Mouse (Mus musculus) heart, adult 2 months (tissue): ENCODE results near the gene Gm17455. TPM values are rescaled to one million over a fixed set of nuclear protein-coding genes. Genes with fewer than 3 reads are reported as not detected.

ENCODE experiments used
- DNase-seq, 2 experiments: peaks; one replicate each; pipeline ENCODE4 v3.0.0; 2021
- H3K27ac ChIP-seq: fragments of 200-600 bp; 2 replicates; pipeline ENCODE4 v1.8.1; 2022
- H3K27me3 ChIP-seq: fragments of 200-500 bp; 2 replicates; pipeline ENCODE4 v1.6.1; 2012; ENCODE audit warnings: mild to moderate bottlenecking, low read length, inconsistent platforms, mixed read lengths; ENCODE audit not compliant: control insufficient read depth, insufficient read depth
- H3K36me3 ChIP-seq: fragments of 200-500 bp; 2 replicates; pipeline ENCODE4 v1.6.1; 2012; ENCODE audit warnings: low read length, inconsistent platforms; ENCODE audit not compliant: control insufficient read depth, insufficient read depth
- H3K4me1 ChIP-seq: fragments of 200-500 bp; 2 replicates; pipeline ENCODE4 v1.6.1; 2011; ENCODE audit warnings: low read length; ENCODE audit not compliant: control insufficient read depth, insufficient read depth
- H3K4me3 ChIP-seq: fragments of 200-600 bp; 2 replicates; pipeline ENCODE4 v1.8.1; 2022
- H3K79me2 ChIP-seq: fragments of 200-500 bp; replicated peaks from 2 replicates; pipeline ENCODE4 v1.6.1; 2012; ENCODE audit warnings: mild to moderate bottlenecking, inconsistent platforms, low read length, moderate library complexity, mixed read lengths; ENCODE audit not compliant: control insufficient read depth, insufficient read depth
- H3K9ac ChIP-seq: fragments of 200-500 bp; 2 replicates; pipeline ENCODE4 v1.6.1; 2012; ENCODE audit warnings: low read depth, mild to moderate bottlenecking, control low read depth, inconsistent platforms, low read length, mixed read lengths
- CTCF ChIP-seq: fragments of 200-600 bp; IDR thresholded peaks from 2 replicates; pipeline ENCODE4 v1.8.1; 2022; ENCODE audit warnings: antibody characterized with exemption, mild to moderate bottlenecking, moderate library complexity
- EP300 ChIP-seq: fragments of 200-500 bp; IDR thresholded peaks from 2 replicates; pipeline ENCODE4 v1.6.1; 2011; ENCODE audit warnings: low read depth, low read length, control low read depth; ENCODE audit not compliant: insufficient read depth
- POLR2A ChIP-seq: fragments of 200-500 bp; IDR thresholded peaks from 2 replicates; pipeline ENCODE4 v1.6.1; 2011; ENCODE audit warnings: mild to moderate bottlenecking, low read depth, low read length, control low read depth; ENCODE audit not compliant: insufficient read depth
- WGBS: fragments of 180-500 bp; shearing (Covaris S2); methylation state at CpG from one replicate; pipeline ENCODE4 v1.1.7; 2018; 5-methylcytosine and 5-hydroxymethylcytosine counted together
- intact Hi-C: fragments of 180-260 bp; cut with DNase I; formaldehyde crosslinking; loops from one replicate; pipeline ENCODE4 v1.15.1; 2025
- polyA plus RNA-seq: library from polyadenylated mRNA; depleted of rRNA; stranded (reverse); fragments of >200 nt; gene quantifications from 2 replicates; pipeline ENCODE4 v1.2.3, GENCODE M21; 2012
- total RNA-seq, 2 experiments: library from RNA; stranded (reverse); gene quantifications; 2 replicates each; pipeline ENCODE4 v1.2.3; 2021

Gene Gm17455
- total and polyA plus RNA-seq, 3 experiments = 1.9 TPM; not detected in 2

GRCm38 (mm10) chr10:60398051-60398814 lies 1.3 kb upstream of the Gm17455 start:
- no peak for TF ChIP-seq EP300
- peak; percentile 55 for TF ChIP-seq CTCF
- Histone ChIP-seq H3K4me3 (no peak overlapping the region), H3K27me3 (no peaks in the 10 kb centered on the region), H3K79me2 (no peaks in the 10 kb centered on the region), H3K36me3 (no peaks in the 10 kb centered on the region), H3K9ac (no peak overlapping the region), H3K4me1 (no peaks in the 10 kb centered on the region; the same call in 1 of the 2 replicates), H3K27ac (no peak overlapping the region; the same call in 1 of the 2 replicates)
- DNase-seq = no peak
- intact Hi-C loops = no loop called here
- 70% methylated on average over 10 of the region's 10 CpGs for WGBS

- H3K27me3 ChIP-seq = no peaks in the 10 kb centered on the region
- DNase-seq = no peak
These were observed 1.2 kb downstream of the Gm17455 start for GRCm38 (mm10) chr10:60400507-60401295.

GRCm38 (mm10) chr10:60405460-60406177 lies 6.1 kb downstream of the Gm17455 start:
- Histone ChIP-seq H3K4me3 (no peak overlapping the region), H3K9ac (no peak overlapping the region), H3K36me3 (no peaks in the 10 kb centered on the region), H3K27ac (no peak overlapping the region; the same call in 1 of the 2 replicates), H3K27me3 (no peaks in the 10 kb centered on the region), H3K79me2 (no peaks in the 10 kb centered on the region), H3K4me1 (peaks cover 4% of the 10 kb centered on the region)
- TF ChIP-seq CTCF (no peak), POLR2A (no peak), EP300 (no peak)
- DNase-seq = peak; percentile 38 to 50
- WGBS = 31% methylated on average over 6 of the region's 7 CpGs
- intact Hi-C loops = no loop called here

More at GRCm38 (mm10) chr10:60400507-60401295, 1.2 kb downstream of the Gm17455 start:
- TF ChIP-seq POLR2A (no peak), EP300 (no peak), CTCF (no peak)
- no peak overlapping the region for H3K9ac ChIP-seq
- no peak overlapping the region for H3K4me3 ChIP-seq
- H3K4me1 ChIP-seq = peaks cover 3% of the 10 kb centered on the region
- no peak overlapping the region for H3K27ac ChIP-seq
- 81% methylated on average over 11 of the region's 11 CpGs for WGBS
- no peaks in the 10 kb centered on the region for H3K79me2 ChIP-seq
- intact Hi-C loops = no loop called here
- H3K36me3 ChIP-seq = no peaks in the 10 kb centered on the region

GRCm38 (mm10) chr10:60407831-60408230 lies 8.3 kb downstream of the Gm17455 start:
- TF ChIP-seq EP300 (peak; percentile 87; the same call in 1 of the 2 replicates), CTCF (no peak)
- DNase-seq = peak; percentile 60 to 78
- H3K9ac ChIP-seq = no peak overlapping the region
- H3K79me2 ChIP-seq = no peaks in the 10 kb centered on the region
- H3K27me3 ChIP-seq = no peaks in the 10 kb centered on the region
- WGBS = 10% methylated on average over 5 of the region's 5 CpGs
- intact Hi-C loops = loop anchor here (1.0 to 2.0 kb wide), 4 partner anchors 61 to 349 kb away; partner anchors contain the start of gene Vsir
- no peak overlapping the region for H3K4me3 ChIP-seq
- no peak overlapping the region for H3K27ac ChIP-seq
- no peaks in the 10 kb centered on the region for H3K36me3 ChIP-seq
- peaks cover 4% of the 10 kb centered on the region for H3K4me1 ChIP-seq

- no peaks in the 10 kb centered on the region for H3K4me1 ChIP-seq
- no peaks in the 10 kb centered on the region for H3K27me3 ChIP-seq
- no peak for DNase-seq
- intact Hi-C loops = loop anchor here (1.0 to 10.0 kb wide), 2 partner anchors 106 to 653 kb away; no protein-coding TSS in a partner anchor
- no peaks in the 10 kb centered on the region for H3K79me2 ChIP-seq
- no peak overlapping the region for H3K9ac ChIP-seq
- no peak for TF ChIP-seq POLR2A
- TF ChIP-seq EP300 = no peak
- peak; percentile 59 for TF ChIP-seq CTCF
- no peak overlapping the region for H3K27ac ChIP-seq
- no peaks in the 10 kb centered on the region for H3K36me3 ChIP-seq
- H3K4me3 ChIP-seq = no peak overlapping the region
- WGBS = 24% methylated on average over 5 of the region's 5 CpGs
These were observed 12.3 kb downstream of the Gm17455 start for GRCm38 (mm10) chr10:60411794-60412193.
